Mouse (Mus musculus) olfactory bulb, adult 2 months (tissue): Measurements from ENCODE around the gene Armc7.

Experiments
- CTCF ChIP-seq: fragments of 200-500 bp; IDR thresholded peaks from 2 replicates; pipeline ENCODE4 v1.5.1; 2012; ENCODE audit warnings: low read depth, mild to moderate bottlenecking, low read length, moderate library complexity; ENCODE audit not compliant: insufficient read depth
- POLR2A ChIP-seq: fragments of 200-500 bp; IDR thresholded peaks from 2 replicates; pipeline ENCODE4 v1.6.1; 2012; ENCODE audit warnings: mild to moderate bottlenecking, low read depth, low read length, moderate library complexity; ENCODE audit not compliant: insufficient read depth

GRCm38 (mm10) chr11:115433342-115433741 lies 42.1 kb upstream of the Armc7 start:
- TF ChIP-seq CTCF (no peak), POLR2A (no peak)
